Mouse (Mus musculus) frontal cortex, postnatal 10 days (tissue): ENCODE measurements around the gene Tmem205.

Experiments
- DNase-seq, 2 experiments: peaks; one replicate each; pipeline ENCODE4 v3.0.0; 2022; ENCODE audit warnings: low spot score in 2 of 2, mixed read lengths in 1 of 2

Tmem205 gene

DNA sequence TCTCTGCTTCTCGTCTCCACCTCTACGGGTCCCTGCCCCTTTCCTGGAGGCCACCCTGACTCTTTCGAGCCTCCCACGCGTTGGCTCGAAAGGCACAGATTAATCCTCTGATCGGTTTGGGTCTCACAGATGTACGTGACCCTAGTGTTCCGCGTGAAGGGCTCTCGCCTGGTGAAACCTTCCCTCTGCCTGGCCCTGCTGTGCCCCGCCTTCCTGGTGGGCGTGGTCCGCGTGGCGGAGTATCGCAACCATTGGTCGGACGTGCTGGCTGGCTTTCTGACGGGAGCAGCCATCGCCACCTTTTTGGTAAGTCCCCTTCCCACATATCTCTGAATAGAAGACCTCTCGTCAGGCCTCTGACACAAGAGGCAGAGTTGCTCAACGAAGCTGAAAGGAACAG, 16.9 kb upstream of the Tmem205 start:
- DNase-seq, result no peak

DNA sequence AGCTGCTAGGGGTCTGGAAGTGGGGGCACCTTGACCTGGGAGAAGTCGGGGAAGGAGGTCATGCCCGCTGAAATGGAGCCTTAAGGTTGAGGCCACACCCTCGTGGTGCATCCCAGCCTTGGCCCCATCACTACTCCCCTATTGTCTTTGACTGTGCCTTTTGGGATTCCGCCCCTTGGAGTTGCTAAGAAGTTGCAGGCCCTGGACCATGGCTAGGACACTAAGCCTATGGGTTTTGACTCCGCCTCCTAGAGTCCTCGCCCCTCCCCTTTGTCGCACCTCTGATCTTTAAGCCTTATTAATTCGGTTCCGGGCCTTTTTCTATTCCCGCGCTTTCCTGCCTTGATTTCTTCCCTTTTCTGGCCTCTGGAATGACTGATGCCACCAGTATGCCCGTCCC, 16.3 kb upstream of the Tmem205 start:
- no peak for DNase-seq

DNA sequence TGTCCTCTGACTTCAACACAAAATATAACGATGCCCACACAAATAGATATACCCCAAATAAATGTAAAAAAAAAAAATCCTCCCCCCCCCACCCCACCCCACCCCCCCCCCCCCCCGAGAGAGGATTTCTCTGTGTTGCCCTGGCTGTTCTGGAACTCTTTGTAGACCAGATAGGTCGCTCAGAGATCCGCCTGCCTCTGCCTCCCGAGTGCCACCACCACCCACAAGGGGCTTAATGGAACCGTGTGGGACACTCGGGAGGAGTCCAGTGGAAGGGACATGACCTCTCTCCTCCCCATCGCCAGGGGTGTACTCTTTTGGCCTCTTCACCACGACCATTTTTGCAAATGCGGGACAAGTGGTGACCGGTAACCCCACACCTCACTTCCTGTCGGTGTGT, 15.7 kb upstream of the Tmem205 start:
- DNase-seq, result no peak

DNA sequence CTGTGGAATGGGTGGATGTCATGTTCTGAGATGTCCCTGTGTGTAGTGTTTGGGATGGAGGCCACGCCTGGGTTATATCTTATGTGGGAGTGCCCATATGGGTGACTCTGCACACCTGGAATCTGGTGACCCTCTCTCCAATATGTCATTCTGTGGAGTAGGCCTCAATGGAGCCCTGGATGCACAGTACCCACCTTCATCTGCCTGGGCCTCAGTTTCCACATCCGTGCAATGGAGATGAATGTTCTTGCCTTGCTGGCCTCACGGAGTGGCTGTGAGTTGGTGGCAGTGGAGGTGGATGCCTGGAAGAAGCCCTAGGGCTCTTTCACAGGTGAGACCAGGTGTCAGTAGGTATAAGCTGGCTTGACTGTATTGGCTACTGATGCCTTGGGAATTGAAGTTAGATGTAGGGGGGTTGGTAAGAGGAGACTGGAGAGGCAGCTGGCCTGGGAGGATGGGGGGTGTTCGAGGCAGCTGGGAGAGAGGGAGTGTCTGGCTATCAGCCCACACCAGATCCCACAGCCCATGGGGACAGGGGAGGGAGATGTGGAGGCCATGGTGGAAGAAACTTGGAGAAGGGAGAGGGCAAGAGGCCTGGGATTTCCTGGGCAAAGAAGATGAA, 11.0 kb upstream of the Tmem205 start:
- DNase-seq, result no peak

DNA sequence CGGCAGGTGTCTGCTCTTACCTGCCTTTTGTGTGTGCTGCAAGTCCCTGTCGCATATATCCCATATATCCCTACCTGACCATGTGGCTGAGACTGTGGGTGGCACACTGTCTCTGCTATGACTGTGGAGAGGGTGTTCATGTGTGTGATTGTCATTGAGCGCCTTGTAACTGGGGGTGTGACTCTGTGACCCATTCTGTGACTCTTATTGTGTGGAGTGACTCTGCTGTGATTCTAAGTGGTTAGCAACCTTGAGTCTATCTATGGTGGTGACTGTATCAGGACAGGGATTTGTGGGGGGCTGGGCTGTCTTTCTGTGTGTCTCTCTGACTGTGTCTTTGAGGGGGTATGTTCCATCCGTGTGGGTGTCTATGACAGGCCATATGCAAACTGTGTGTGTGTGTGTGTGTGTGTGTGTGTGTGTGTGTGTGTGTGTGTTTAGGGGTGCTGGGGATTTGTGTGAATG, 10.4 kb upstream of the Tmem205 start:
- no peak for DNase-seq

DNA sequence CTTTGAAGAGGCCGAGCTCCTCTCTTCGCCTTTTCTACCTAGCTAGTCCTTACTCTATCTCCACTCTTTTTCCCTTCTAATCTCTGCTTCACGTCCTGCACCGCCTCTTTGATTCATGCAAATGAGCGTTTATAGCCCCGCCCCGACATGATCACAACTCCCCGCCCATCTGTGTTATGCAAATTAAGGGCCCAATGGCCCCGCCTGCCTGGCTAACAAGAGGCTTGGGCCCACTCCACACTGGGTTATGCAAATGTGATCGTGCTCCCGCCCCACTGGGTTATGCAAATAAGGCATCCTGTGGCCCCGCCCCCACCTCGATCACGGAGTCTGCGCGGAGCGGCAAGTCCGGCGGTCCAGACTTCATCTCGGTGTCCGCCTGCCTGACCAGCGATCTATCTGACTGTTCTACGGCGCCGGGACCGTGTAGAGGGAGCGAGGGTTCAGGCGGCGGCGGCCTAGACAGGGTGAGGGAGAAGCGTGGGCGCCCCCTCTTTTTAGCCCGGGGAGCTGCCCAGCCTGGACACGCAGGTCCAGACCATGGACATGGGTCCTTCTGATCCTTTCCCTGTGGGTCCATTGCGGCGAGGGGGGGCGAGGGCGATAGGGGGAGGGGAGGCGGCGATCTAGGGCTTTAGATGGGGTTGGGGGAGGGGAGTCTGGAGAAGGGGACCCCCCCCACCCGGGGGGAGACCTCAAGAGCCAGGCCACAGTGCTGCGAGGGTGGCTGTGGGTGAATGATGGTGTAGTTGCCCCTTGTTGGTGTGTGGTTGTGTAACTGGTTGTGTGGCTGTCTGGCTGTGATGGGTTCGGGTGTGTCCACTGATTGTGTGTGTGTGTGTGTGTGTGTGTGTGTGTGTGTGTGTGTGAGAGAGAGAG, 9.6 kb upstream of the Tmem205 start, which contains the start of gene Plppr2:
Gene Plppr2 (plus strand): TSS at position 342 of the 879 bp plus-strand sequence.
- peak; percentile 96 to 97 for DNase-seq

DNA sequence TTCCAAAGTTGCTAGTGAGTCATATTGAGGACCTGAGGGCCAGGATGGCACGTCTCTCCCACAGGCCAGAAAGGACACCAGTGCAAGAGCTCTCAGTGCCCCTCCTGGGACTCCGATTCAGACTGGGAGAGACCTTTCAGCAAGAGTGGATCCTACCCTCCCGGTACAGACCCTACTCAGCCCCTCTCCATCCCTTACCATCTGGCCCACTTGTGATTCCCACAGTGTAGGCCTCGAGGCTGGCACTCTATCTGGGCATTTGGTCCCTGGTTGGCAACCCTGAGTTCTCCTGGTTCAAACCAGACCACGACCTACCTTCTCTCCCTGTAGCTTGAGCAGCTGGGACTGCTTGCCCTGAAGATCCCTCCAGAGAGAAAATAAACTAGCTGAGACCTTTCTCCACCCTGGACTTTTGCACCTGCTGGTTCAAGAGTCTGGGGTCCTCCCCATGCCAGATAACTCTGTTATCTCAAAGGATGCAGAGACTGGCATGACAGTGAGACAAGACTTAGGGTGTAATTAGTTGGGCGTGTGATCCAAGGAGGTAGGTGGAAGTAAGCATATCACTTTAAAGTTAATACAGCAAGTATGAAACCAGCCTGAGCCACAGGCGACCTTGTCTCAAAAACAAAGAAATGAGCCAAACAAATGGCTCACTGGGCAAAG, 8.2 kb upstream of the Tmem205 start:
- DNase-seq, result no peak

DNA sequence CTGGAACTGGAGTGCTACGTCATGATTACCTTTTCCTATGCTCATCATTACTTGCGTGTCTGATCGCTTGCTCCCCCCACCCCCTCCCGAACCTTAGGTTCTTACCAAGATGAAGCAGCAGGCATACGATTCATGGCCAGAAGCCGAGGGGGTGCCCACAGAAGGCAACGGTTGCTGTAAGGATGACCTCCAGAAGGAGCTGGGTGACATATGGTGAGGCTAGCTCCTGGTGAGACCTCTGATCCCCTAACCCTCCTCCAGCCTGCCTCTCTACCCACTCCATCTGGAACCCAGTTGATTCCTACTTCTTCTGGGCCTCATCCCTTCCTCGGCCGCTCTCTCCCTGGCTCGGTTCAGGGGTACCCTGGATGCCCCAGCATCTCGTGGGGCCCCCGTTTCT, 6.7 kb upstream of the Tmem205 start:
- DNase-seq, result no peak

DNA sequence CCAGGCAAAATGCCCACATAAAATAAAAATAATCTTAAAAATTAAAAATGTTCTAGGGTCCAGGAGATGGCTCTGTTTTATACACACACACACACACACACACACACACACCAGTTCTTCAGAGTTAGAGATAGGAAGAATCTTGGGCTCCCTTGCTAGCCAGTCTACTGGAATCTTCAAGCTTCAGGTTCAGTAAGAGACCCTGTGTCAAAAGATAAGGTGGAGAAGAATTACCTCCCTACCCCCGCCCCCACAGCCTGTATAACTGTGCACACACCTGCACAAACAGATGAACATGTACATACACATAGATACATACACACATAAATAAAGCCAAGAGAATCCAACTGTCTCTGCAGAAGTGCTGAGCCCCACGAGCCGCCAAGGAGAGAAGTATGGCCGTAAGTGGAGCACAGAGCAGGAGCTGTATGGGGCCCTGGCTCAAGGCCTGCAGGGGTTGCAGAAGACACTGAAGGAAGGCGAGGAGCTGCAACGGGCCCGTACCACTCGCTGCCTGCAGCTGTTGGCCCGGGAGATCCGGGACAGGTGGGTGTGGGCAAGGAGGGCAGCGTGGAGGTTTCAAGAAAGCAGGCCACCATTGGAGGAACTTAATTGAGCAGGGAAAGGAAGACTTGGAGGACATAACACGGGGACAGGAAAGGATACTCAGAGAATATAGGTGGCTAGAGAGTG, 5.2 kb upstream of the Tmem205 start:
- DNase-seq, result no peak

DNA sequence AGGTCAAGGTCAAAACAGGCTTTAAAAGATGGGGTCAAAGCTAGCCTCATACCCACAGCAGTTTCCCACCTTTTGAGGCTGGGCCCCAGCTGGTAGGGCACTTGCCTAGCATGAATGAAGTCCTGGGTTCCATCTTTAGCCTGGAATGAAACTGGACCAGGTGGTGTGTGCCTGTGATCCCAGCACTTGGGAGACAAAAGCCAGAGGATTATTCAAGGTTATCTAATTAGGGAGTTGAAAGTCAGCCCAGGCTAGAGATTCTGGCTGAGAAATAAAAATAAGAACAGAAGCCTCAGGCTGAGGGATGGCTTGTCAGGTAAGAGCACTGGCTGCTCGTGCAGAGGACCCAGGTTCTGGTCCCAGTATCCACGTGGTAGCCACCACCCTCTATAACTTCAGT, 4.7 kb upstream of the Tmem205 start:
- DNase-seq, result no peak

DNA sequence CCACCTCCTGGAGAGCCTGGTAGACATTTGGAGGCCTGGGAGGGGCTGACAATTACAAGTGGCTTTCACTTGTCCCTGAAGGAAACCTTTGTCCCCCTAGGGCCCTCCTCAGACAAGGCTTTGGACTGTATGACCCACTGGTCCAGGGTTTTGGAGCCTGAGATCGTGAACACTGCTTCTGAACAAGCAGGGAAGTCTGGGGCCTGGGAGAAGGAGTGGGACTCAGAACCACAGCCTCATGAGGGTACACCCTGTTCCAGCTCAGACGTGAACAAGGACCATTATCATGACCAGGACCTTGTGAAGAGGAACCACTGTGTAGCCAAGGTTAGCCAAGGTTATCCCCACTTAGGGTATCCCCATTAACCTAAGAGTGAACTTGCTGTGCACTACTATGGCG, 1.9 kb upstream of the Tmem205 start:
- DNase-seq, result no peak

DNA sequence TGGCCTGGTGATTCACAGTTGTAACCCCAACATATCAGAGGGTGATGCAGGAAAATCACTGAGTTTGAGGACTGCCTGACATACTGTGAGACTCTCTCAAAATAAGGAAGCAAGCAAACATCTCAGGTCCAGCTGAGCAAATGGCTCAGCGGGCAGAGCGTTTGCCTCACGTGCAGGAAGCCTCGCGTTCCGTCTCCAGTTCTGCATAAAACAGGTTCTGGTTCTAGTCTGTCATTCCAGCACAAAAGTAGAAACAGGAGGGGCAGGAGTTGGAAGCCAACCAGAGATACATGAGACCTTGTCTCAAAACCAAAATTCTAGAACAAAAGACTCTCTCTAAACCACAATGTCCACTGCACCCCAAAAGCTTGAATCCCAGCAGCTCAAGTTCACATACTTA, 572 bp downstream of the Tmem205 start:
- no peak for DNase-seq

DNA sequence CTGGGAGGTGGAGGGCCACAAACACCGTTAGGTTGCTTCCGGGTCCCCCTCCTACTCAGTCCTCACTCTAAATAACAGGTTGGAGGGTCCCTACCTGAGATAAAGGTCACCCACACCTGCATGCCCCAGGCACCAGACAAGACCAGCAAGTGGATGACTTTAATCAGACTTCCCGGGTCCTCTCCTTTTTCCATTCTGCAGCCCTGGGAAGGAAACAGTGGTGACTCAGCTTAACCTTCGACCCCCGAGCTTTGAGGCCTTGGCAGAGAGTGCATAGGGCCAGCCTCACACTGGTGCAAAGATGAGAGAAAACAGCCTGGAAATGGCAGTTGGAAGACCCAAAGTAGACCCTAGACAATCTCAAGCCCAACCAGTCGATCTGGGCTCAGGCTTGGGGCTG, 1.2 kb downstream of the Tmem205 start:
- no peak for DNase-seq

DNA sequence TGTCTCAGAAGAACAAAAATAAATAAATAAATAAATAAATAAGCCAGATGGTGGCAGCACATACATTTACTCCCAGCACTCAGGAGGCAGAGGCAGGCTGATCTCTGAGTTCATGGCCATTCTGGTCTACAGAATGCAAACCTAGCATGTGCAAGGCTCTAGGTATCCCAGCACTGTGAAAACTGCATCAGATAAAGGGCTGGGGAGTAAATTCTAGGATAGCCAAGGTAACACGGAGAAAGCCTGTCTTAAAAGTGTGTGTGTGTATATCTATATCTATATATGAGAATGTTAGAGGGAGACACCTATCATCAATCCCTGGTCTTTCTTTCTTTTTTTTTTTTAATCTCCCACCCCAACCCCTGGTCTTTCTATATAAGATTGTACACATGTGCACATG, 1.9 kb downstream of the Tmem205 start:
- no peak for DNase-seq

DNA sequence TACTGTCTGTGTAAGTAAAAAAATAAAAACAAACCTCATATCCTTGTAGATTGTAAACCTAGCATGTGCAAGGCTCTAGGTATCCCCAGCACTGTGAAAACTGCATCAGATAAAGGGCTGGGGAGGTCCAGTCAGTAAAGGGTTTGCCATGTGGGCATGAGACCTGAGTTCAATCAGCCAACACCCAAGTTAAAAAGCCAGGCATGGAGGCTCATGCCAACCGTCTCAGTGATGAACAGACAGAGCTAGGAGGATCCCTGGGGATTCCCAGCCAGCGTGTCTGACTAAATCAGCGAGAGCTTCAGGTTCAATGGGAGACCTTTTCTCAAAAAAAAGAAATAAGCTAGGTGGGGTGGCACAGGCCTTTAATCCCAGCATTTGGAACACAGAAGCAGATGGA, 2.3 kb downstream of the Tmem205 start:
- DNase-seq, result no peak

DNA sequence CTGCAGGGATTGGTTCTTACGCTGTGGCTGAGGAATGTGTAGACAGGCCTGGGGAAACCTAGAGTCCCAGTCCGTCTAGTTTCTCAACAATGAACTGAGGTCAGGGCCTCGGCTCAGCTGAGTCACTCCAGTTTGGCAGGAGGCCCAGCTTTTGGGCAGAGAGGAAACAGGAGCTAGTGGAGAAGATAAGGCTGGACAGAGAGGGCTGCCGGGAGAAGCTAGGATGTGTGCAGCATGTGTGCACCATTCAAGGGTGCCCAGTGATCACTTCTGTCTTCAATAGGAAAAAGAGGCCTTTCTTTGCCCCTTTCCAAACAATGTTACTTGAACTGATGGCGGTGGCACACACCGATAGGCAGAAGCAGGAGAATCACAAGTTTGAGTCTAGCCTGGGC, 3.3 kb downstream of the Tmem205 start:
- DNase-seq, result no peak

DNA sequence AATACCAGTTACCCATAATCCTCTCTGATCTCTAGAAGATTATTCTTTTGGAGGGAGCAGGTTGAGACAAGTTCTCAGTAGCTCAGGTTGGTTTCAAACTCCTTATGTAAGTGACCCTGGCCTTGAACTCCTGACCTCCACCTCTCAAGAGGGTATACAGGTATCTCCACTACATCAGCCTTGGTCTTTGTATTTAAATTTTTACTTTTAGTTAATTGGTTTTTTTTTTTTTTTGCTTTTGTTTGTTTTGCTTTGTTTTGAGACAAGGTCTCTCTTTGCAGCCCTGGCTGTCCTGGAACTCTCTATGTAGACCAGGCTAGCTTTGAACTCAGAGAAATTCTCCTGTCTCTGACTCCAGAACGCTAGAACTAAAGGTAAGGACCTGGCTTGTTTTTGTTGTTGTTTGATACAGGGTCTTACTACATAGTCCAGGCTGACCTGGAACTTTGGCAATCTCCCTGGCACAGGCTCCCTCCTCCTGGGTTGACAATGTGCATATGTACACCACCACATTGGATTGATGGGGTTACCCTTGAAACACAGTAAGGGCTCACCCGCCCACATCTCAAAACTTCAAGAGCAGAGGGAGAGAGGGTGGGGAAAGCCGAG, 3.8 kb downstream of the Tmem205 start:
- no peak for DNase-seq

DNA sequence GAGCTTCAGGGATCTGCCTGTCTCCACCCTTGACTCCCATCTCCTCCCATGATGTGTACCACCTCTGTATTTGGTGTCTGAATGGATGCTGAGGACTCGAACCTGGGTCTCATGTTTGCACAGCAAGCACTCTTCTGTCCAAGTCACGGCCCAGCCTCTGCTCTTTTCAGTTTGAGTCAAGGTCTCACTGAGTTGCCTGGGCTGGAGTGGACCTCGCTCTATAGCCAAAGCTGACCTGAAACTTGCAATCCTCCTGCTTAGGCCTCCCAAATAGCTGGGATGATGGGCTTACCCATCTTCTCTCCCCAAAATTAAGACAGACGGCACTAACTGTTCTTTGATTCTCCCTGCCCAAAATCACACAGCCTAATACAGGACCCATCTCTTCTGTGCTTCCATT, 4.3 kb downstream of the Tmem205 start:
- DNase-seq, result no peak

DNA sequence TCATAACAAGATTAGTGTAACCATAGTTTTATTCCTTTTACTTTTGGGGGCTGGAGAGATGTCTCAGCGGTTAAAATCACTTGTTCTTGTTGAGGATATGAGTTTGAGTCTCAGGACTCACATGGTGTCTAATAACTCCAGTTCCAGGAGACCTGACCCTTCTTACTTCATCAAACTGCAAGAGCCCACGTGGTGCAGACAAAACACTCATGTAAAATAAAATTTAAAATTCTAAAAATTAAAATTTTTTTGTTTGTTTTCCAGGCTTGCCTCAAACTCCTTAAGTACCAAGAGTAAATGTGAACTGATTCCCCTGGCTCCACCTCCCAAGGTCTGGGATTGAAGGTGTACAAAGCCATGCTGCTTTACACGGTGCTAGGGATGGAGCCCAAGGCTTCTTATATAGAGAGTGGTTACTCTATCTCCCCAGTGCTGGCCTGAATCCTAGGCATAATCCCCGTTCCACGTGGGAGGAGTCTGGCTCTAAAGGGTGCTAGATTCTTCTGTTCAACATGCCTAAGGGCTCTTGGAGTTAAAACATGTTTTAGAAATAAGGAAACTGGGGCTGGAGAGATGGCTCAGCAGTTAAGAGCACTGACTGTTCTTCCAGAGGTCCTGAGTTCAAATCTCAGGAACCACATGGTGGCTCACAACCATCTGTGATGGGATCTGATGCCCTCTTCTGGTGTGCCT, 8.5 kb downstream of the Tmem205 start:
- DNase-seq, result no peak

DNA sequence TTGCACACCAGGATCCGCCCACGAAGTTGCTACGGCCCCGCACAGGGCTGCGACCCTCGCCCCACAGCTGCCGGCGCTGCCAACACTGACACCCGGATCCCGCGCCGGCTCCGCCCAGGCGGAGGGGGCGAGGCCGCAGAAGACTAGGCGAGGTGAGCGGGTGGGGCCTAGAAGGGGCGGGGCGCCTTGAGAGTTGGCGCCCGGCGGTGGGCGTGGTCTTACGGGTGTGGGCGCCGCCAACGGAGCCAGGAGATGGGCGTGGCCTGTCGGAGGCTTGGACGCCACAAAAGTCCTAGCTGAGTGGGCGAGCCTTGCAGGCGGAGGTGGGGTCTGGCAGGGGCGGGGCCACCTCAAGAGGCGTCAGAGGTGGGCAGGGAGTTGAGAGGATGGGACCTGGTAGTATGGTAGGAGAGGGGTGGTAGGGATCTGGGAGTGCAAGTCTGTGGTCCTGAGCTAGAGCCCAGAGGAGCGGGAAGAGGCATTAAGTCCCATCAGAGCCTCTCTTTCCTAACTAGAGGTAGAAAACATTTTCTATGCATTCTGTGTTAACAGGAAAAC, 9.2 kb downstream of the Tmem205 start, which contains the start of gene Rab3d:
Gene Rab3d (minus strand): TSS at position 158 of the 558 bp plus-strand sequence.
- peak; percentile 85 to 89 for DNase-seq
